Comparison of ENCODE assay signal across 8 mouse cellular contexts in the genomic region with DNA sequence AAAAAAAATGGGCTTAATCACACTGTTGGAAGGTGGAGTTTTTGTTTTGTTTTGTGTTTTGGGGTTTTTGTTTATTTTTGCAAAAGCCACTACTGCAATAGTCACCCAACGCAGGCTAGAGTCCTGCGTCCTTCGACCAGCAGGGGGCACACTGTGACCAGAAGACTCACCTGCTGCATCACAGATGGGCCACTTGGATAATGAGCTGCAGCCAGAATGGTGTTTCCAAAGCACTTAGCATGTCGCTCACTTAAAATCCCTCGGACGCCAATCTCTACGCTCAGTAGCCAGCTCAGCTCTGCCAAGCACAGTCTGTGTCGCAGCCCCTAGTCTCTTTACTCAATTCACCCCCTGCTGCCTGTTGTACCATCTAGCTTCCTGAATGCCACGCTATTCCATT. TPM values are rescaled to one million over a fixed set of nuclear protein-coding genes. Genes with fewer than 3 reads are reported as not detected.
DNase-seq lines count a peak whose midpoint lies in the region; ATAC-seq and TF ChIP-seq lines count a peak whose summit lies in the region.

No protein-coding gene starts in this region.

- H3K4me1 ChIP-seq in kidney, embryonic 16.5 days (ENCODE audit: insufficient read depth, low read length): peaks cover 9% of the 10 kb centered on the region
- no peaks in the 10 kb centered on the region for H3K4me1 ChIP-seq in liver, embryonic 12.5 days
- H3K4me1 ChIP-seq in olfactory bulb, adult 2 months (ENCODE audit: control insufficient read depth, insufficient read depth, low read length): peaks cover 7% of the 10 kb centered on the region

- TF ChIP-seq POLR2A in olfactory bulb, adult 2 months (IDR thresholded peaks at IDR 0.05; ENCODE audit: insufficient read depth, low read depth, low read length): no peak

- H3K4me2 ChIP-seq in kidney, embryonic 16.5 days (replicated peaks; ENCODE audit: low read depth, low read length): no peak overlapping the region
- no peak overlapping the region for H3K4me2 ChIP-seq in liver, embryonic 12.5 days

- DNase-seq in A20 (ENCODE audit: low read depth, low spot score) (peak; percentile 64), R1 (ENCODE audit: low read depth, low spot score) (peak; percentile 74)
- peak; percentile 40 for DNase-seq in yolk sac, embryonic 10.5 days (ENCODE audit: low spot score)

- H3K27me3 ChIP-seq in kidney, embryonic 16.5 days (ENCODE audit: insufficient read depth, low read length): peaks cover 48% of the 10 kb centered on the region
- H3K27me3 ChIP-seq in liver, embryonic 12.5 days (replicated peaks): peaks cover 71% of the 10 kb centered on the region

- TF ChIP-seq CTCF in olfactory bulb, adult 2 months (IDR thresholded peaks at IDR 0.05; ENCODE audit: insufficient read depth, low read depth, low read length): peak; percentile 82

- H3K9ac ChIP-seq in kidney, embryonic 16.5 days (replicated peaks; ENCODE audit: low read length): no peak overlapping the region
- no peak overlapping the region for H3K9ac ChIP-seq in liver, embryonic 12.5 days

- H3K36me3 ChIP-seq in kidney, embryonic 16.5 days (ENCODE audit: insufficient read depth, low read length): no peaks in the 10 kb centered on the region
- no peaks in the 10 kb centered on the region for H3K36me3 ChIP-seq in liver, embryonic 12.5 days

- H3K9me3 ChIP-seq in kidney, embryonic 16.5 days (ENCODE audit: low read length): no peaks in the 10 kb centered on the region
- H3K9me3 ChIP-seq in liver, embryonic 12.5 days (replicated peaks): no peaks in the 10 kb centered on the region

- 23% methylated on average over 9 of the region's 9 CpGs for WGBS in kidney, embryonic 16.5 days
- 22% methylated on average over 9 of the region's 9 CpGs for WGBS in liver, embryonic 12.5 days (ENCODE audit: insufficient replicate concordance)
- 6% methylated on average over 9 of the region's 9 CpGs for WGBS in olfactory bulb, adult 2 months

- no peak overlapping the region for H3K4me3 ChIP-seq in kidney, embryonic 16.5 days (ENCODE audit: low read length)
- H3K4me3 ChIP-seq in liver, embryonic 12.5 days: no peak overlapping the region
- H3K4me3 ChIP-seq in olfactory bulb, adult 2 months (ENCODE audit: insufficient read depth, low read depth, low read length): no peak overlapping the region

- ATAC-seq in common myeloid progenitor, adult 5-6 weeks (replicated peaks; ENCODE audit: low read depth, poor library complexity, severe bottlenecking): peak; percentile 79
- ATAC-seq in granulocyte monocyte progenitor cell, adult 5-6 weeks (replicated peaks; ENCODE audit: poor library complexity, severe bottlenecking): peak; percentile 71
- peak; percentile 53; the same call in 1 of the 2 replicates for ATAC-seq in kidney, embryonic 16.5 days (ENCODE audit: low FRiP score, low TSS enrichment)
- peak; percentile 51; the same call in 1 of the 2 replicates for ATAC-seq in liver, embryonic 12.5 days

- H3K27ac ChIP-seq in kidney, embryonic 16.5 days (ENCODE audit: low read length): no peak overlapping the region
- no peak overlapping the region for H3K27ac ChIP-seq in liver, embryonic 12.5 days
- no peak overlapping the region for H3K27ac ChIP-seq in olfactory bulb, adult 2 months (ENCODE audit: insufficient read depth, low read depth, low read length)

RNA-seq across cellular contexts. Expression of a gene that starts 57.5 kb away (rescaled TPM):
- not detected in 2 replicates for total RNA-seq in common myeloid progenitor, adult 5-6 weeks (2017)
- total RNA-seq in granulocyte monocyte progenitor cell, adult 5-6 weeks (2014; fragmentation: Nextera tagmentation): not detected in 2 replicates
- total RNA-seq in granulocyte monocyte progenitor cell, adult 5-6 weeks (2017): not detected in 2 replicates
- polyA plus RNA-seq in kidney, embryonic 16.5 days (2015; fragmentation: Nextera tagmentation; extraction: Ambion mirVana): 2.8 and 3.3 TPM in 2 replicates
- polyA plus RNA-seq in liver, embryonic 12.5 days (2016; fragmentation: Nextera tagmentation; extraction: Ambion mirVana): 0.12 and 0.16 TPM in 2 replicates
- polyA plus RNA-seq in olfactory bulb, adult 2 months (2012; ENCODE audit: insufficient read depth, insufficient read length, low replicate concordance, missing spikeins): not detected in 2 replicates
